Mouse (Mus musculus): ENCODE measurements around the gene Cldn13.

Cldn13 gene

GRCm38 (mm10) chr5:134892717-134893116 is 22.6 kb downstream of the Cldn13 start:
- DNase-seq (ENCODE audit: low read depth, low spot score): no peak

GRCm38 (mm10) chr5:134891552-134891951 is 23.8 kb downstream of the Cldn13 start:
- no peak for DNase-seq (ENCODE audit: low read depth, low spot score)

- DNase-seq (ENCODE audit: low read depth, low spot score): no peak
Observed at GRCm38 (mm10) chr5:134890601-134891054, 24.7 kb downstream of the Cldn13 start.

GRCm38 (mm10) chr5:134888505-134888904 is 26.8 kb downstream of the Cldn13 start:
- no peak for DNase-seq (ENCODE audit: low read depth, low spot score)

- no peak for DNase-seq (ENCODE audit: low read depth, low spot score)
Observed at GRCm38 (mm10) chr5:134887447-134888335, 27.6 kb downstream of the Cldn13 start.

GRCm38 (mm10) chr5:134883077-134883476 is 32.2 kb downstream of the Cldn13 start:
- no peak for DNase-seq (ENCODE audit: low read depth, low spot score)

GRCm38 (mm10) chr5:134876801-134877200 is 38.5 kb downstream of the Cldn13 start:
- no peak for DNase-seq (ENCODE audit: low read depth, low spot score)

- no peak for DNase-seq (ENCODE audit: low read depth, low spot score)
Observed at GRCm38 (mm10) chr5:134875245-134875644, 40.1 kb downstream of the Cldn13 start.

- no peak for DNase-seq (ENCODE audit: low read depth, low spot score)
Observed at GRCm38 (mm10) chr5:134873956-134874879, 41.1 kb downstream of the Cldn13 start.

- no peak for DNase-seq (ENCODE audit: low read depth, low spot score)
Observed at GRCm38 (mm10) chr5:134873034-134873433, 42.3 kb downstream of the Cldn13 start.

- no peak for DNase-seq (ENCODE audit: low read depth, low spot score)
Observed at GRCm38 (mm10) chr5:134872597-134872996, 42.7 kb downstream of the Cldn13 start.

- no peak for DNase-seq (ENCODE audit: low read depth, low spot score)
Observed at GRCm38 (mm10) chr5:134868506-134868905, 46.8 kb downstream of the Cldn13 start.

- DNase-seq (ENCODE audit: low read depth, low spot score): peak; percentile 40
Observed at GRCm38 (mm10) chr5:134867320-134868144, 47.8 kb downstream of the Cldn13 start.

GRCm38 (mm10) chr5:134865158-134865557 is 50.2 kb downstream of the Cldn13 start:
- DNase-seq (ENCODE audit: low read depth, low spot score): no peak

Data from embryo, embryonic 11.5 days (tissue).